Mouse (Mus musculus) kidney, embryonic 15.5 days (tissue): Measurements from ENCODE around the gene Gpc1. TPM values are rescaled to one million over a fixed set of nuclear protein-coding genes. Genes with fewer than 3 reads are reported as not detected.

Source experiments
- ATAC-seq: fragments of 200-750 bp; cut with Nextera tagmentation; replicated peaks from 2 replicates; pipeline ENCODE4 v1.8.0; 2017; ENCODE audit warnings: moderate TSS enrichment; ENCODE audit not compliant: low FRiP score
- H3K27ac ChIP-seq: fragments of 300-500 bp; sonication (generic); 2 replicates; pipeline ENCODE4 v1.5.1; 2015; ENCODE audit warnings: mild to moderate bottlenecking, inconsistent platforms
- H3K27me3 ChIP-seq: fragments of 300-500 bp; sonication (generic); 2 replicates; pipeline ENCODE4 v1.6.1; 2015; ENCODE audit warnings: inconsistent platforms
- H3K36me3 ChIP-seq: fragments of 300-500 bp; sonication (generic); 2 replicates; pipeline ENCODE4 v1.6.1; 2015; ENCODE audit warnings: inconsistent platforms
- H3K4me1 ChIP-seq: fragments of 300-500 bp; sonication (generic); 2 replicates; pipeline ENCODE4 v1.6.1; 2015; ENCODE audit warnings: inconsistent platforms
- H3K4me2 ChIP-seq: fragments of 300-500 bp; sonication (generic); 2 replicates; pipeline ENCODE4 v1.6.1; 2015; ENCODE audit warnings: moderate library complexity, mild to moderate bottlenecking, inconsistent platforms
- H3K4me3 ChIP-seq: fragments of 300-500 bp; sonication (generic); replicated peaks from 2 replicates; pipeline ENCODE4 v1.5.1; 2015; ENCODE audit warnings: mild to moderate bottlenecking, inconsistent platforms
- H3K9ac ChIP-seq: fragments of 300-500 bp; sonication (generic); 2 replicates; pipeline ENCODE4 v1.6.1; 2015; ENCODE audit warnings: mild to moderate bottlenecking, inconsistent platforms
- H3K9me3 ChIP-seq: fragments of 300-500 bp; sonication (generic); replicated peaks from 2 replicates; pipeline ENCODE4 v1.6.1; 2016; ENCODE audit warnings: inconsistent platforms
- WGBS: fragments of 180-500 bp; shearing (Covaris S2); methylation state at CpG from one replicate; pipeline ENCODE4 v1.1.7; 2015; ENCODE audit warnings: mixed read lengths; 5-methylcytosine and 5-hydroxymethylcytosine counted together
- polyA plus RNA-seq: library from polyadenylated mRNA; unstranded; fragments of >200 nt; fragmentation: Nextera tagmentation; extraction: Ambion mirVana; gene quantifications from 2 replicates; pipeline ENCODE4 v1.2.1, GENCODE M21; 2015

Gene Gpc1
- polyA plus RNA-seq: 60.0 and 60.2 TPM in 2 replicates

GRCm38 (mm10) chr1:92831188-92832001 is at the start of gene Gpc1:
Gpc1 (plus strand) TSS chr1:92831645.
- H3K4me3 ChIP-seq: peak within 1 kb of the TSS; percentile 80
- peak; percentile 78 for ATAC-seq

GRCm38 (mm10) chr1:92781862-92782261 is 49.6 kb upstream of the Gpc1 start:
- Histone ChIP-seq H3K4me3 (no peak overlapping the region), H3K9ac (no peak overlapping the region), H3K9me3 (no peaks in the 10 kb centered on the region), H3K27me3 (0 out of 2 replicates have a peak, but pooled peaks cover 3% of the 10 kb centered on the region), H3K4me1 (no peaks in the 10 kb centered on the region), H3K4me2 (no peak overlapping the region), H3K27ac (no peak overlapping the region), H3K36me3 (no peaks in the 10 kb centered on the region)
- 80% methylated on average over 4 of the region's 4 CpGs for WGBS
- ATAC-seq: no peak

More at GRCm38 (mm10) chr1:92831188-92832001, at the start of gene Gpc1:
- H3K27me3 ChIP-seq: peaks cover 23% of the 10 kb centered on the region
- peaks cover 4% of the 10 kb centered on the region; the same call in 1 of the 2 replicates for H3K36me3 ChIP-seq
- peak within 1 kb of the TSS; percentile 84 for H3K9ac ChIP-seq
- peak within 1 kb of the TSS; percentile 88 for H3K4me2 ChIP-seq
- H3K27ac ChIP-seq: peak within 1 kb of the TSS; percentile 92
- H3K9me3 ChIP-seq: no peaks in the 10 kb centered on the region
- 1% methylated on average over 74 of the region's 99 CpGs for WGBS
- H3K4me1 ChIP-seq: peaks cover 33% of the 10 kb centered on the region

- 0 out of 2 replicates have a peak, but pooled peaks cover 3% of the 10 kb centered on the region for H3K27me3 ChIP-seq
- H3K4me1 ChIP-seq: no peaks in the 10 kb centered on the region
- no peaks in the 10 kb centered on the region for H3K36me3 ChIP-seq
- 50% methylated on average over 6 of the region's 6 CpGs for WGBS
- ATAC-seq: no peak
- H3K4me3 ChIP-seq: no peak overlapping the region
- H3K9me3 ChIP-seq: no peaks in the 10 kb centered on the region
- no peak overlapping the region for H3K4me2 ChIP-seq
- H3K27ac ChIP-seq: no peak overlapping the region
- no peak overlapping the region for H3K9ac ChIP-seq
These were observed 48.9 kb upstream of the Gpc1 start for GRCm38 (mm10) chr1:92782587-92782986.

- Histone ChIP-seq H3K4me1 (peaks cover 16% of the 10 kb centered on the region), H3K4me2 (no peak overlapping the region), H3K9me3 (no peaks in the 10 kb centered on the region), H3K27me3 (0 out of 2 replicates have a peak, but pooled peaks cover 3% of the 10 kb centered on the region), H3K9ac (no peak overlapping the region), H3K36me3 (no peaks in the 10 kb centered on the region), H3K4me3 (no peak overlapping the region), H3K27ac (no peak overlapping the region)
- WGBS: 73% methylated on average over 8 of the region's 8 CpGs
- no peak for ATAC-seq
These were observed 44.2 kb upstream of the Gpc1 start for GRCm38 (mm10) chr1:92787221-92787620.

- Histone ChIP-seq H3K27me3 (0 out of 2 replicates have a peak, but pooled peaks cover 3% of the 10 kb centered on the region), H3K4me3 (no peak overlapping the region), H3K9me3 (no peaks in the 10 kb centered on the region), H3K4me2 (no peak overlapping the region), H3K9ac (no peak overlapping the region), H3K27ac (no peak overlapping the region), H3K36me3 (no peaks in the 10 kb centered on the region), H3K4me1 (peaks cover 16% of the 10 kb centered on the region)
- no peak for ATAC-seq
- 81% methylated on average over 7 of the region's 7 CpGs for WGBS
These were observed 43.4 kb upstream of the Gpc1 start for GRCm38 (mm10) chr1:92788049-92788448.

GRCm38 (mm10) chr1:92790628-92791027 is 40.8 kb upstream of the Gpc1 start:
- Histone ChIP-seq H3K4me1 (peaks cover 16% of the 10 kb centered on the region), H3K4me2 (peak overlapping the region; percentile 51), H3K4me3 (no peak overlapping the region), H3K27me3 (peaks cover 7% of the 10 kb centered on the region; the same call in 1 of the 2 replicates), H3K9ac (no peak overlapping the region), H3K9me3 (no peaks in the 10 kb centered on the region), H3K36me3 (no peaks in the 10 kb centered on the region), H3K27ac (no peak overlapping the region)
- WGBS: 26% methylated on average over 7 of the region's 7 CpGs
- ATAC-seq: no peak

- no peak overlapping the region for H3K4me3 ChIP-seq
- H3K9ac ChIP-seq: no peak overlapping the region
These were observed 40.2 kb upstream of the Gpc1 start for GRCm38 (mm10) chr1:92791070-92791831.

GRCm38 (mm10) chr1:92793781-92794180 is 37.7 kb upstream of the Gpc1 start:
- Histone ChIP-seq H3K4me3 (no peak overlapping the region), H3K9me3 (no peaks in the 10 kb centered on the region), H3K9ac (no peak overlapping the region), H3K4me2 (no peak overlapping the region), H3K36me3 (no peaks in the 10 kb centered on the region), H3K27me3 (peaks cover 7% of the 10 kb centered on the region; the same call in 1 of the 2 replicates), H3K27ac (no peak overlapping the region), H3K4me1 (peaks cover 16% of the 10 kb centered on the region)
- no peak for ATAC-seq
- 59% methylated on average over 5 of the region's 5 CpGs for WGBS

More at GRCm38 (mm10) chr1:92791070-92791831, 40.2 kb upstream of the Gpc1 start:
- Histone ChIP-seq H3K36me3 (no peaks in the 10 kb centered on the region), H3K4me1 (peaks cover 16% of the 10 kb centered on the region), H3K9me3 (no peaks in the 10 kb centered on the region), H3K4me2 (peak overlapping the region; percentile 51), H3K27me3 (peaks cover 7% of the 10 kb centered on the region; the same call in 1 of the 2 replicates), H3K27ac (0 out of 2 replicates have a peak overlapping the region, but pooled peaks have one; percentile 15)
- WGBS: 2% methylated on average over 10 of the region's 10 CpGs
- peak; percentile 88 for ATAC-seq

GRCm38 (mm10) chr1:92798425-92798824 is 33.0 kb upstream of the Gpc1 start:
- Histone ChIP-seq H3K27ac (no peak overlapping the region), H3K36me3 (no peaks in the 10 kb centered on the region), H3K27me3 (peaks cover 7% of the 10 kb centered on the region; the same call in 1 of the 2 replicates), H3K4me2 (no peak overlapping the region), H3K9ac (no peak overlapping the region), H3K4me3 (no peak overlapping the region), H3K4me1 (no peaks in the 10 kb centered on the region), H3K9me3 (no peaks in the 10 kb centered on the region)
- WGBS: 90% methylated on average over 2 of the region's 2 CpGs
- no peak for ATAC-seq

- Histone ChIP-seq H3K4me3 (no peak overlapping the region), H3K27me3 (0 out of 2 replicates have a peak, but pooled peaks cover under 1% of the 10 kb centered on the region), H3K36me3 (no peaks in the 10 kb centered on the region), H3K9ac (no peak overlapping the region), H3K27ac (no peak overlapping the region), H3K9me3 (no peaks in the 10 kb centered on the region), H3K4me1 (no peaks in the 10 kb centered on the region), H3K4me2 (no peak overlapping the region)
- ATAC-seq: no peak
- WGBS: 81% methylated on average over 5 of the region's 5 CpGs
These were observed 31.8 kb upstream of the Gpc1 start for GRCm38 (mm10) chr1:92799653-92800052.

- H3K9ac ChIP-seq: no peak overlapping the region
- no peaks in the 10 kb centered on the region for H3K27me3 ChIP-seq
- ATAC-seq: no peak
- no peak overlapping the region for H3K27ac ChIP-seq
- H3K36me3 ChIP-seq: no peaks in the 10 kb centered on the region
- no peaks in the 10 kb centered on the region for H3K4me1 ChIP-seq
- H3K4me3 ChIP-seq: no peak overlapping the region
- H3K4me2 ChIP-seq: no peak overlapping the region
- 81% methylated on average over 1 of the region's 1 CpGs for WGBS
- H3K9me3 ChIP-seq: no peaks in the 10 kb centered on the region
These were observed 29.1 kb upstream of the Gpc1 start for GRCm38 (mm10) chr1:92802362-92802761.

- Histone ChIP-seq H3K4me2 (no peak overlapping the region), H3K27ac (no peak overlapping the region), H3K9ac (no peak overlapping the region), H3K9me3 (no peaks in the 10 kb centered on the region), H3K27me3 (no peaks in the 10 kb centered on the region), H3K4me3 (no peak overlapping the region), H3K4me1 (no peaks in the 10 kb centered on the region), H3K36me3 (no peaks in the 10 kb centered on the region)
- 75% methylated on average over 4 of the region's 4 CpGs for WGBS
- ATAC-seq: no peak
These were observed 28.1 kb upstream of the Gpc1 start for GRCm38 (mm10) chr1:92803376-92803775.
